Mouse (Mus musculus) lung, postnatal 0 days (tissue): ENCODE measurements around the gene Ksr1.

ENCODE experiments used
- CTCF ChIP-seq: IDR thresholded peaks from 2 replicates; pipeline ENCODE4 v1.5.1; 2016; ENCODE audit warnings: antibody characterized with exemption, mild to moderate bottlenecking
- EP300 ChIP-seq: IDR thresholded peaks from 2 replicates; pipeline ENCODE4 v1.6.1; 2016; ENCODE audit warnings: antibody characterized with exemption, mild to moderate bottlenecking, control low read depth

- TF ChIP-seq CTCF: no peak
- TF ChIP-seq EP300: no peak
These were observed 163.5 kb downstream of the Ksr1 start for GRCm38 (mm10) chr11:78982513-78983291.
